Mouse (Mus musculus) heart, adult 10 weeks (tissue): ENCODE measurements around the gene Sfxn3. TPM values are rescaled to one million over a fixed set of nuclear protein-coding genes. Genes with fewer than 3 reads are reported as not detected.

ENCODE experiments used
- polyA plus RNA-seq: library from polyadenylated mRNA; stranded (reverse); fragments of 350-450 nt; fragmentation: Illumina TruSeq; extraction: RNeasy Lipid Tissue Mini Kit (QIAGEN cat#74804); gene quantifications from one replicate; pipeline ENCODE4 v1.2.3, GENCODE M21; 2014; ENCODE audit warnings: low read depth, low replicate concordance

Gene Sfxn3
- 10.6 TPM for polyA plus RNA-seq

GRCm38 (mm10) chr19:45047417-45047934 lies at the start of gene Sfxn3:
TSS of gene Sfxn3 (plus strand) at chr19:45047503.

GRCm38 (mm10) chr19:45005444-45005843 lies 41.9 kb upstream of the Sfxn3 start, which contains the start of gene Twnk:
TSS of gene Twnk (plus strand) at chr19:45005663.

GRCm38 (mm10) chr19:45005957-45006712 lies 41.2 kb upstream of the Sfxn3 start, which contains the start of gene Mrpl43:
TSS of gene Mrpl43 (minus strand) at chr19:45006442.

GRCm38 (mm10) chr19:45014335-45014971 lies 32.9 kb upstream of the Sfxn3 start, which contains the start of gene Lzts2:
TSS of gene Lzts2 (plus strand) at chr19:45014414.

DNA sequence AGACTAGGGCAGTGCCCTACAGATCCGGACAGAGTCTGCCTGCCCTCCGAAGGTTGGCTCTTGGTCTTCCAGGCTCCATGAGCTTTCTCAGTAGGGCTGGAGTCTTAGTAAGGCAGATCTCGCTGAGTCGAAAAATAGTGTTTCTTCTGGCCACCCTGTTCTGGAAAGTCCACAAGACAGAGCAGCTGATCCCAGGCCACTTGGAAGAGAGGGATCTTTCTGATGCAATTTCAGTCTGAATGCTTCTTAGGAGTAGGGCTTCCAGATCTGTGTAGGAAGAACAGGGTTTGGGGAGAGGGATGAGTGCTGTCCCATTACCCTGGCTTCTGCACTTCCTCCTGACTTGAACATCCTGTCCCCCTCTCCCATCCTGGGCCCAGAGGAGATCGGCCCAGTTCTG lies 1.7 kb upstream of the Sfxn3 start, which contains the start of gene Pdzd7:
Gene Pdzd7, minus strand, starts transcription at position 67 of the 400 bp plus-strand sequence.

DNA sequence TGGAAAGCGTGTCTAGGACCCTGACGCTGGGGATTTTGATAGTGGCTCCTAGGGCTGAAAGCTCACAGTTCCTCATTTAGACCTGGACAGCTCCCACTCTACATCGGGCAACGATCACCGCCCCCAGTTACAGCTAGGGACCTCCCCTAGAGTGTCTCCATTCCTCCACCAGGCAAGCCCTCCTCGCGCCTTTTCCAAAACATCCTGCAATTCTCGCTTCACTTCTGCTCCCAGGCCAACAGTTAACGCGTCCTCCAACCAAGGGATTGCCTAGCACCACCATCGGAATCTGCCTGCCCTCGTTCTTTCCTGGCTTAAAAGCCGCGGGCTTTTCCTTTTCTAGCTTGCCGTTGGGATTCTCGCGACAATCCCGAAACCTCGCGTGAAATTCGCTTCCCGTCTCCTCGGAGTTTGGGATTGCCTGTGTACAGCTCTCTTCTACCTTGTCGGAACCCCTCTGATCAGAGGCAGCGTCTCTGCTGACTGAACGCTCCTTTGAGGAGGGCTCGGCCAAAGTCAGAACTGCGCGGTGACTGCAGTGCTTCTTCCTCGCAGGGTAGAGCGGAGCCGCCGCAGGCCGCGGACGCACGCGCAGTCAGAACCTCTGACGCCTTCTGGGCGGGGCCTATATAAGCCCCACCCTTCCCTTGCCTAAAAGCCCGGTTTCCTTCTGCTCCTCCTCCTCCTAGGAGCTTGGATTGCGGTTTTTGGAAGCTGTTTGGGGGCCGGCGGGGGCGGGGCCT lies 27.4 kb downstream of the Sfxn3 start, which contains the start of gene Kazald1:
Gene Kazald1, plus strand, starts transcription at position 662 of the 743 bp plus-strand sequence.

Other genes starting within 250 kb of the Sfxn3 start
- 15.6 TPM for gene Slf2, start 116.4 kb upstream of the Sfxn3 start, polyA plus RNA-seq
- 0.18 TPM for gene Sema4g, start 58.4 kb upstream of the Sfxn3 start, polyA plus RNA-seq
- 28.4 TPM for gene Twnk, start 41.8 kb upstream of the Sfxn3 start, polyA plus RNA-seq
- 58.0 TPM for gene Mrpl43, start 41.1 kb upstream of the Sfxn3 start, polyA plus RNA-seq
- gene Lzts2, start 33.1 kb upstream of the Sfxn3 start, polyA plus RNA-seq: 49.0 TPM
- not detected for gene Pdzd7, start 1.8 kb upstream of the Sfxn3 start, polyA plus RNA-seq
- gene Kazald1, start 27.7 kb downstream of the Sfxn3 start, polyA plus RNA-seq: 7.2 TPM
- gene Tlx1, start 103.2 kb downstream of the Sfxn3 start, polyA plus RNA-seq: not detected
- gene Lbx1, start 188.3 kb downstream of the Sfxn3 start, polyA plus RNA-seq: not detected